Mouse (Mus musculus) natural killer cell, adult 2 months (primary cell): ENCODE data around the gene Ets1.

Experiments
- DNase-seq, 2 experiments: peaks; one replicate each; pipeline ENCODE4 v3.0.0; 2022; ENCODE audit warnings: low spot score in 2 of 2

Gene Ets1

GRCm38 (mm10) chr9:32712383-32712910 is 76.4 kb downstream of the Ets1 start:
- no peak for DNase-seq

GRCm38 (mm10) chr9:32713106-32713505 is 77.1 kb downstream of the Ets1 start:
- DNase-seq, result no peak

- DNase-seq, result no peak
Observed at GRCm38 (mm10) chr9:32713790-32714189, 77.8 kb downstream of the Ets1 start.

GRCm38 (mm10) chr9:32714487-32714886 is 78.5 kb downstream of the Ets1 start:
- DNase-seq, result no peak

GRCm38 (mm10) chr9:32715806-32716466 is 79.9 kb downstream of the Ets1 start:
- no peak for DNase-seq

GRCm38 (mm10) chr9:32717268-32717920 is 81.4 kb downstream of the Ets1 start:
- DNase-seq, result no peak

- DNase-seq, result no peak
Observed at GRCm38 (mm10) chr9:32717931-32718820, 82.2 kb downstream of the Ets1 start.

- no peak for DNase-seq
Observed at GRCm38 (mm10) chr9:32718868-32719267, 82.8 kb downstream of the Ets1 start.

GRCm38 (mm10) chr9:32719941-32720263 is 83.9 kb downstream of the Ets1 start:
- no peak for DNase-seq

GRCm38 (mm10) chr9:32720264-32721031 is 84.4 kb downstream of the Ets1 start:
- DNase-seq, result no peak

- DNase-seq, result no peak
Observed at GRCm38 (mm10) chr9:32721081-32721480, 85.1 kb downstream of the Ets1 start.

- no peak for DNase-seq
Observed at GRCm38 (mm10) chr9:32722205-32722604, 86.2 kb downstream of the Ets1 start.

GRCm38 (mm10) chr9:32722969-32723368 is 86.9 kb downstream of the Ets1 start:
- DNase-seq, result no peak

- DNase-seq, result no peak
Observed at GRCm38 (mm10) chr9:32724131-32724825, 88.3 kb downstream of the Ets1 start.

GRCm38 (mm10) chr9:32725902-32726301 is 89.9 kb downstream of the Ets1 start:
- DNase-seq, result no peak

GRCm38 (mm10) chr9:32726595-32726994 is 90.6 kb downstream of the Ets1 start:
- no peak for DNase-seq

GRCm38 (mm10) chr9:32727058-32727457 is 91.0 kb downstream of the Ets1 start:
- no peak for DNase-seq

GRCm38 (mm10) chr9:32728306-32728705 is 92.3 kb downstream of the Ets1 start:
- no peak for DNase-seq

- DNase-seq, result no peak
Observed at GRCm38 (mm10) chr9:32728806-32729205, 92.8 kb downstream of the Ets1 start.

GRCm38 (mm10) chr9:32729207-32729606 is 93.2 kb downstream of the Ets1 start:
- DNase-seq, result no peak
